Mouse (Mus musculus) liver, embryonic 11.5 days (tissue): Measurements from ENCODE around the gene Dpp8. TPM values are rescaled to one million over a fixed set of nuclear protein-coding genes. Genes with fewer than 3 reads are reported as not detected.
"Not testable (repeated sequence)": the region's sequence is repeated elsewhere in the genome, so short reads cannot be mapped to it uniquely, and the experiment has no call there.

Source experiments
- ATAC-seq: fragments of 200-750 bp; cut with Nextera tagmentation; replicated peaks from 2 replicates; pipeline ENCODE4 v1.8.0; 2017; ENCODE audit warnings: moderate number of reproducible peaks, mild to moderate bottlenecking, moderate TSS enrichment, moderate library complexity; ENCODE audit not compliant: low FRiP score
- DNase-seq: peaks from one replicate; pipeline ENCODE4 v3.0.0-alpha.2; 2017; ENCODE audit warnings: low spot score
- H3K27ac ChIP-seq: fragments of 300-500 bp; sonication (generic); 2 replicates; pipeline ENCODE4 v1.5.1; 2014; ENCODE audit warnings: mild to moderate bottlenecking, low read depth, low read length, control low read depth
- H3K27me3 ChIP-seq: fragments of 300-500 bp; sonication (generic); replicated peaks from 2 replicates; pipeline ENCODE4 v1.6.1; 2014; ENCODE audit warnings: low read length, mixed read lengths; ENCODE audit not compliant: control insufficient read depth, insufficient read depth
- H3K36me3 ChIP-seq: fragments of 300-500 bp; sonication (generic); 2 replicates; pipeline ENCODE4 v1.6.1; 2014; ENCODE audit warnings: mild to moderate bottlenecking, low read length, moderate library complexity, mixed read lengths; ENCODE audit not compliant: control insufficient read depth, insufficient read depth
- H3K4me1 ChIP-seq: fragments of 300-500 bp; sonication (generic); replicated peaks from 2 replicates; pipeline ENCODE4 v1.6.1; 2014; ENCODE audit warnings: low read length, mixed read lengths; ENCODE audit not compliant: control insufficient read depth, insufficient read depth
- H3K4me2 ChIP-seq: fragments of 300-500 bp; sonication (generic); 2 replicates; pipeline ENCODE4 v1.6.1; 2014; ENCODE audit warnings: mild to moderate bottlenecking, control low read depth, moderate library complexity
- H3K4me3 ChIP-seq: fragments of 300-500 bp; sonication (generic); 2 replicates; pipeline ENCODE4 v1.5.1; 2014; ENCODE audit warnings: low read depth, low read length, control low read depth
- H3K9ac ChIP-seq: fragments of 300-500 bp; sonication (generic); 2 replicates; pipeline ENCODE4 v1.6.1; 2014; ENCODE audit warnings: low read depth, low read length, control low read depth
- H3K9me3 ChIP-seq: fragments of 300-500 bp; sonication (generic); 2 replicates; pipeline ENCODE4 v1.6.1; 2016; ENCODE audit warnings: low read length, inconsistent platforms, mixed read lengths; ENCODE audit not compliant: control insufficient read depth
- WGBS: fragments of 180-500 bp; shearing (Covaris S2); extraction: QIAGEN DNeasy Blood & Tissue Kit; methylation state at CpG from one replicate; pipeline ENCODE4 v1.1.7; 2014; 5-methylcytosine and 5-hydroxymethylcytosine counted together
- polyA plus RNA-seq: library from polyadenylated mRNA; unstranded; fragments of >200 nt; fragmentation: Nextera tagmentation; extraction: Ambion mirVana; gene quantifications from 2 replicates; pipeline ENCODE4 v1.2.1, GENCODE M21; 2014

The Dpp8 gene
- polyA plus RNA-seq, 1 experiment from 2014 or later: 30.9 TPM

- H3K9ac ChIP-seq: no peak overlapping the region
- ATAC-seq (peak; percentile 99), DNase-seq (no peak)
- H3K4me2 ChIP-seq: no peak overlapping the region; the same call in 1 of the 2 replicates
- peak overlapping the region; percentile 47; the same call in 1 of the 2 replicates for H3K27ac ChIP-seq
- H3K27me3 ChIP-seq: no peaks in the 10 kb centered on the region
- 52% methylated on average over 3 of the region's 3 CpGs for WGBS
- no peaks in the 10 kb centered on the region for H3K9me3 ChIP-seq
- H3K4me1 ChIP-seq: peaks cover 4% of the 10 kb centered on the region; the same call in 1 of the 2 replicates
- no peak overlapping the region for H3K4me3 ChIP-seq
- H3K36me3 ChIP-seq: peaks cover 15% of the 10 kb centered on the region
Observed at GRCm38 (mm10) chr9:65070587-65070986, 38.4 kb downstream of the Dpp8 start.

GRCm38 (mm10) chr9:65073555-65073954 lies 41.3 kb downstream of the Dpp8 start:
- no peak for ATAC-seq
- DNase-seq: no peak
- H3K27ac ChIP-seq: no peak overlapping the region
- no peak overlapping the region for H3K4me2 ChIP-seq
- H3K4me1 ChIP-seq: peaks cover 4% of the 10 kb centered on the region; the same call in 1 of the 2 replicates
- 84% methylated on average over 9 of the region's 9 CpGs for WGBS
- H3K9me3 ChIP-seq: no peaks in the 10 kb centered on the region
- H3K4me3 ChIP-seq: no peak overlapping the region
- no peaks in the 10 kb centered on the region for H3K27me3 ChIP-seq
- no peak overlapping the region for H3K9ac ChIP-seq
- peaks cover 8% of the 10 kb centered on the region for H3K36me3 ChIP-seq

GRCm38 (mm10) chr9:65074251-65074650 lies 42.0 kb downstream of the Dpp8 start:
- Histone ChIP-seq H3K27ac (no peak overlapping the region), H3K9ac (no peak overlapping the region), H3K4me3 (no peak overlapping the region), H3K27me3 (no peaks in the 10 kb centered on the region), H3K36me3 (peaks cover 10% of the 10 kb centered on the region), H3K4me2 (no peak overlapping the region), H3K9me3 (no peaks in the 10 kb centered on the region), H3K4me1 (peaks cover 4% of the 10 kb centered on the region; the same call in 1 of the 2 replicates)
- DNase-seq (no peak), ATAC-seq (no peak)
- 79% methylated on average over 15 of the region's 15 CpGs for WGBS

- Histone ChIP-seq H3K9me3 (no peaks in the 10 kb centered on the region), H3K36me3 (peaks cover 12% of the 10 kb centered on the region), H3K27me3 (no peaks in the 10 kb centered on the region), H3K4me3 (no peak overlapping the region), H3K9ac (no peak overlapping the region), H3K4me1 (peaks cover under 1% of the 10 kb centered on the region; the same call in 1 of the 2 replicates), H3K4me2 (no peak overlapping the region), H3K27ac (no peak overlapping the region)
- no peak for DNase-seq
- 69% methylated on average over 6 of the region's 6 CpGs for WGBS
- no peak for ATAC-seq
Observed at GRCm38 (mm10) chr9:65074855-65075493, 42.8 kb downstream of the Dpp8 start.

GRCm38 (mm10) chr9:65077536-65077935 lies 45.3 kb downstream of the Dpp8 start:
- 89% methylated on average over 5 of the region's 5 CpGs for WGBS

GRCm38 (mm10) chr9:65080141-65080540 lies 47.9 kb downstream of the Dpp8 start:
- 95% methylated on average over 2 of the region's 2 CpGs for WGBS
- peaks cover 21% of the 10 kb centered on the region for H3K36me3 ChIP-seq
- not testable (repeated sequence) for H3K4me1 ChIP-seq

More at GRCm38 (mm10) chr9:65077536-65077935, 45.3 kb downstream of the Dpp8 start:
- Histone ChIP-seq H3K27me3 (no peaks in the 10 kb centered on the region), H3K4me2 (no peak overlapping the region), H3K36me3 (peaks cover 13% of the 10 kb centered on the region), H3K27ac (no peak overlapping the region), H3K4me1 (no peaks in the 10 kb centered on the region), H3K4me3 (no peak overlapping the region), H3K9ac (no peak overlapping the region), H3K9me3 (no peaks in the 10 kb centered on the region)
- DNase-seq (no peak), ATAC-seq (no peak)

GRCm38 (mm10) chr9:65083075-65083765 lies 51.0 kb downstream of the Dpp8 start:
- H3K4me2 ChIP-seq: no peak overlapping the region
- H3K4me3 ChIP-seq: no peak overlapping the region
- ATAC-seq: no peak
- peaks cover 2% of the 10 kb centered on the region for H3K4me1 ChIP-seq
- H3K27ac ChIP-seq: no peak overlapping the region
- H3K27me3 ChIP-seq: no peaks in the 10 kb centered on the region
- H3K9ac ChIP-seq: no peak overlapping the region
- H3K36me3 ChIP-seq: peaks cover 20% of the 10 kb centered on the region
- H3K9me3 ChIP-seq: no peaks in the 10 kb centered on the region
- 90% methylated on average over 18 of the region's 18 CpGs for WGBS
- no peak for DNase-seq

More at GRCm38 (mm10) chr9:65080141-65080540, 47.9 kb downstream of the Dpp8 start:
- not testable (repeated sequence) for H3K4me2 ChIP-seq, DNase-seq, ATAC-seq, H3K9ac ChIP-seq, H3K27ac ChIP-seq, H3K9me3 ChIP-seq, H3K4me3 ChIP-seq, H3K27me3 ChIP-seq

- H3K36me3 ChIP-seq: peaks cover 13% of the 10 kb centered on the region
Observed at GRCm38 (mm10) chr9:65084198-65084807, 52.1 kb downstream of the Dpp8 start.

More at GRCm38 (mm10) chr9:65084198-65084807, 52.1 kb downstream of the Dpp8 start:
- WGBS: 79% methylated on average over 7 of the region's 7 CpGs
- ATAC-seq (peak; percentile 57), DNase-seq (no peak)
- no peaks in the 10 kb centered on the region for H3K9me3 ChIP-seq
- no peak overlapping the region for H3K27ac ChIP-seq
- no peak overlapping the region for H3K4me3 ChIP-seq
- peaks cover 2% of the 10 kb centered on the region for H3K4me1 ChIP-seq
- no peak overlapping the region for H3K9ac ChIP-seq
- no peaks in the 10 kb centered on the region for H3K27me3 ChIP-seq
- H3K4me2 ChIP-seq: no peak overlapping the region
